In the genomic region with DNA sequence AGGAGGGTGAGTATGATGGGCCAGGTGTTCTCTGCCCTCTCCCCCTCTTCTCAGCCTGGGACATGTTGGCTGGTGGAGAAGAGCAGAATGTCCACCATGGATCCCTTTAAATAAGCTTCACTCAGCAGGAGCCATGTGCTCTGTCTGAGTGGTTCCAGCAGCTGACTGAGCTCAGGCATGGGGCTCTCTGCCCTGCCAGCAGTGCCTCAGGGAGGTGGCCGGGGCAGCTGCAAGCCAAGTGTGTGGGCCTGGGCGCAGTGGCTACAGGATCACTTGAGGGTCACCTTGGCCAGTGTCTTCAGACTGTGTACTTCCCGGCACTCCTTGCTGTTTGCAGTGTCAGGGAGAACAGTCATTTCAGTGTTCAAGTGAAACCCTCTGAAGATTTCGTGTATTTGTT, we compare ENCODE assay signal across 28 mouse cellular contexts.
DNase-seq lines count a peak whose midpoint lies in the region; ATAC-seq and TF ChIP-seq lines count a peak whose summit lies in the region.
"Had no signal": no experiment of that assay in that cellular context is flagged by ENCODE, and none has a peak within 500 bp of the region (broad histone marks: within the 10 kb centered on the region; RNA-seq: fewer than 3 reads in every experiment).

No protein-coding gene starts in this region.

- peaks cover 21% of the 10 kb centered on the region for H3K36me3 ChIP-seq in heart, embryonic 14.5 days (ENCODE audit: control insufficient read depth, insufficient read depth, low read length)
- peaks cover 18% of the 10 kb centered on the region for H3K36me3 ChIP-seq in heart, postnatal 0 days (replicated peaks; ENCODE audit: control insufficient read depth, insufficient read depth, low read length)

- DNase-seq in heart, adult 11 months = peak; percentile 96
- DNase-seq in heart, adult 8-10 months (ENCODE audit: low spot score) = no peak
- no peak for DNase-seq in heart, postnatal 4 days
- no peak for DNase-seq in heart, postnatal 0 days (ENCODE audit: low spot score)
- no peak for DNase-seq in B cell, adult 2 months
- DNase-seq in left cerebral cortex, adult 11 months (ENCODE audit: low spot score) = no peak
- DNase-seq: adrenal gland, postnatal 10 days; cerebellum, adult 11-12 months; cerebellum, adult 9-11 months; embryo, embryonic 11 days; kidney, adult 8-10 months; kidney, postnatal 4 days; layer of hippocampus, postnatal 36 days; thymus, adult 18-20 months; thymus, postnatal 25 days had no signal

- peak overlapping the region; percentile 15 to 29; a peak in 1 of 4 replicates for H3K27ac ChIP-seq in heart, embryonic 14.5 days (replicated peaks in 1 of 2; ENCODE audit: control insufficient read depth in 1 of 2, insufficient read depth in 1 of 2, low read depth in 2 of 2, low read length in 2 of 2)
- H3K27ac ChIP-seq in heart, postnatal 0 days (ENCODE audit: low read depth) = peak overlapping the region; percentile 39; the same call in 1 of the 2 replicates
- H3K27ac ChIP-seq: embryonic facial prominence, embryonic 13.5 days; forebrain, embryonic 12.5 days; hindbrain, embryonic 13.5 days; kidney, postnatal 0 days; lung, embryonic 15.5 days; midbrain, embryonic 10.5 days; midbrain, embryonic 15.5 days; stomach, postnatal 0 days had no signal

- peaks cover 11 to 12% of the 10 kb centered on the region in 2 experiments for H3K4me1 ChIP-seq in heart, embryonic 14.5 days (ENCODE audit: control insufficient read depth in 2 of 2, insufficient read depth in 2 of 2, low read length in 2 of 2)
- H3K4me1 ChIP-seq in heart, postnatal 0 days (ENCODE audit: control insufficient read depth, insufficient read depth) = peaks cover 11% of the 10 kb centered on the region
- H3K4me1 ChIP-seq: embryonic facial prominence, embryonic 13.5 days; lung, embryonic 15.5 days; midbrain, embryonic 10.5 days had no signal

- H3K4me2 ChIP-seq in heart, embryonic 14.5 days (ENCODE audit: low read length) = no peak overlapping the region
- H3K4me2 ChIP-seq in heart, postnatal 0 days (ENCODE audit: low read depth, low read length) = no peak overlapping the region
- H3K4me2 ChIP-seq: embryonic facial prominence, embryonic 13.5 days; forebrain, embryonic 12.5 days; hindbrain, embryonic 13.5 days; liver, embryonic 11.5 days; lung, embryonic 15.5 days; midbrain, embryonic 15.5 days had no signal

- WGBS in heart, embryonic 14.5 days = 76% methylated on average over 4 of the region's 4 CpGs
- 69% methylated on average over 4 of the region's 4 CpGs for WGBS in heart, postnatal 0 days

- H3K9ac ChIP-seq in heart, embryonic 14.5 days (ENCODE audit: low read length) = no peak overlapping the region
- H3K9ac ChIP-seq in heart, postnatal 0 days (replicated peaks; ENCODE audit: low read depth, low read length) = no peak overlapping the region
- H3K9ac ChIP-seq: embryonic facial prominence, embryonic 13.5 days; forebrain, embryonic 12.5 days; hindbrain, embryonic 13.5 days; lung, embryonic 15.5 days; midbrain, embryonic 15.5 days had no signal

- no peak for TF ChIP-seq EP300 in heart, postnatal 0 days (IDR thresholded peaks at IDR 0.05; ENCODE audit: low read depth)

- no peaks in the 10 kb centered on the region for H3K9me3 ChIP-seq in heart, embryonic 14.5 days (ENCODE audit: control insufficient read depth, low read length)
- no peaks in the 10 kb centered on the region for H3K9me3 ChIP-seq in heart, postnatal 0 days (replicated peaks; ENCODE audit: control insufficient read depth, low read length)
- H3K9me3 ChIP-seq: embryonic facial prominence, embryonic 13.5 days; forebrain, embryonic 12.5 days; hindbrain, embryonic 13.5 days; lung, embryonic 15.5 days; midbrain, embryonic 10.5 days; midbrain, embryonic 15.5 days had no signal

- TF ChIP-seq CTCF in heart, postnatal 0 days (IDR thresholded peaks at IDR 0.05; ENCODE audit: low read depth) = no peak

- no peak overlapping the region for H3K4me3 ChIP-seq in heart, embryonic 14.5 days (ENCODE audit: control insufficient read depth in 1 of 2, insufficient read depth in 1 of 2, low read depth in 1 of 2, low read length in 2 of 2)
- H3K4me3 ChIP-seq in heart, postnatal 0 days (ENCODE audit: low read depth, low read length) = no peak overlapping the region
- H3K4me3 ChIP-seq: embryonic facial prominence, embryonic 13.5 days; forebrain, embryonic 12.5 days; hindbrain, embryonic 13.5 days; lung, embryonic 15.5 days; midbrain, embryonic 10.5 days; midbrain, embryonic 15.5 days had no signal

- peak; percentile 43; the same call in 1 of the 2 replicates for ATAC-seq in heart, embryonic 14.5 days (ENCODE audit: insufficient number of reproducible peaks, insufficient read depth, low FRiP score, low read depth)
- ATAC-seq in heart, postnatal 0 days (ENCODE audit: insufficient read depth, low read depth) = peak; percentile 50; the same call in 1 of the 2 replicates
- ATAC-seq: activated CD4-positive, CD25-positive, alpha-beta regulatory T cell, adult 4 months; intestine, embryonic 16.5 days; midbrain, embryonic 15.5 days had no signal

- H3K27me3 ChIP-seq in heart, embryonic 14.5 days (ENCODE audit: control insufficient read depth, insufficient read depth, low read length) = no peaks in the 10 kb centered on the region
- H3K27me3 ChIP-seq in heart, postnatal 0 days (ENCODE audit: control insufficient read depth, insufficient read depth, low read length) = no peaks in the 10 kb centered on the region
- H3K27me3 ChIP-seq: CH12.LX; embryonic facial prominence, embryonic 13.5 days; forebrain, embryonic 12.5 days; hindbrain, embryonic 13.5 days; lung, embryonic 15.5 days; midbrain, embryonic 15.5 days had no signal
